Mouse (Mus musculus) gastrocnemius, adult 2 months (tissue): ENCODE measurements at regions not wholly inside any gene's neighbourhood (a gene's known extent, or its start where the extent isn't known, plus 50 kb on each side); places are given as distances from the start of the nearest gene placed in this dataset.

Source experiments
- DNase-seq: peaks from one replicate; pipeline ENCODE4 v3.0.0; 2022
- H3K27ac ChIP-seq: fragments of 200-600 bp; 2 replicates; pipeline ENCODE4 v1.8.1; 2022; ENCODE audit warnings: mild to moderate bottlenecking
- H3K4me3 ChIP-seq: fragments of 200-600 bp; 2 replicates; pipeline ENCODE4 v1.8.1; 2022; ENCODE audit warnings: mild to moderate bottlenecking, moderate library complexity
- CTCF ChIP-seq: fragments of 200-600 bp; IDR thresholded peaks from 2 replicates; pipeline ENCODE4 v1.8.1; 2022; ENCODE audit warnings: antibody characterized with exemption, mild to moderate bottlenecking, moderate library complexity
- intact Hi-C: fragments of 180-260 bp; cut with DNase I; formaldehyde crosslinking; loops from one replicate; pipeline ENCODE4 v1.15.1; 2025

- TF ChIP-seq CTCF: no peak
- intact Hi-C loops: loop anchor here (10.0 kb wide), 1 partner anchor 201 kb away; the partner anchor contains the start of gene Runx1
- no peak for DNase-seq
- Histone ChIP-seq H3K4me3 (no peak overlapping the region), H3K27ac (no peak overlapping the region; the same call in 1 of the 2 replicates)
Measured at GRCm38 (mm10) chr16:93026094-93026648, 200.2 kb upstream of the Runx1 start.

GRCm38 (mm10) chr16:93019800-93020555 is 194.0 kb upstream of the Runx1 start:
- no peak for TF ChIP-seq CTCF
- no peak for DNase-seq
- Histone ChIP-seq H3K4me3 (no peak overlapping the region), H3K27ac (no peak overlapping the region)
- intact Hi-C loops: loop anchor here (10.0 kb wide), 2 partner anchors 115 to 195 kb away; partner anchors contain the start of gene Runx1

- no peak for TF ChIP-seq CTCF
- DNase-seq: no peak
- no peak overlapping the region for H3K4me3 ChIP-seq
Measured at GRCm38 (mm10) chr16:93018766-93019165, 192.8 kb upstream of the Runx1 start.

GRCm38 (mm10) chr16:93017025-93017424 is 191.1 kb upstream of the Runx1 start:
- no peak overlapping the region for H3K27ac ChIP-seq
- TF ChIP-seq CTCF: no peak
- intact Hi-C loops: loop anchor here (10.0 kb wide), 1 partner anchor 118 kb away; no protein-coding TSS in a partner anchor
- no peak for DNase-seq
- no peak overlapping the region for H3K4me3 ChIP-seq

More at GRCm38 (mm10) chr16:93018766-93019165, 192.8 kb upstream of the Runx1 start:
- H3K27ac ChIP-seq: no peak overlapping the region
- intact Hi-C loops: loop anchor here (10.0 kb wide), 1 partner anchor 116 kb away; no protein-coding TSS in a partner anchor

- no peak for DNase-seq
- no peak for TF ChIP-seq CTCF
- no peak overlapping the region for H3K4me3 ChIP-seq
- no peak overlapping the region for H3K27ac ChIP-seq
- intact Hi-C loops: loop anchor here (10.0 kb wide), 1 partner anchor 119 kb away; no protein-coding TSS in a partner anchor
Measured at GRCm38 (mm10) chr16:93015636-93016035, 189.7 kb upstream of the Runx1 start.

GRCm38 (mm10) chr16:93014991-93015390 is 189.0 kb upstream of the Runx1 start:
- no peak for TF ChIP-seq CTCF
- H3K4me3 ChIP-seq: no peak overlapping the region
- intact Hi-C loops: loop anchor here (10.0 kb wide), 1 partner anchor 120 kb away; no protein-coding TSS in a partner anchor

GRCm38 (mm10) chr16:93013881-93014280 is 187.9 kb upstream of the Runx1 start:
- no peak for DNase-seq
- intact Hi-C loops: loop anchor here (10.0 kb wide), 1 partner anchor 121 kb away; no protein-coding TSS in a partner anchor
- Histone ChIP-seq H3K27ac (no peak overlapping the region), H3K4me3 (no peak overlapping the region)
- TF ChIP-seq CTCF: no peak

More at GRCm38 (mm10) chr16:93014991-93015390, 189.0 kb upstream of the Runx1 start:
- no peak for DNase-seq
- no peak overlapping the region for H3K27ac ChIP-seq

- TF ChIP-seq CTCF: no peak
- intact Hi-C loops: loop anchor here (10.0 kb wide), 1 partner anchor 122 kb away; no protein-coding TSS in a partner anchor
- H3K4me3 ChIP-seq: no peak overlapping the region
- DNase-seq: no peak
- H3K27ac ChIP-seq: no peak overlapping the region
Measured at GRCm38 (mm10) chr16:93013256-93013655, 187.3 kb upstream of the Runx1 start.

GRCm38 (mm10) chr16:93011474-93011873 is 185.5 kb upstream of the Runx1 start:
- TF ChIP-seq CTCF: no peak
- DNase-seq: no peak
- intact Hi-C loops: loop anchor here (10.0 kb wide), 1 partner anchor 123 kb away; no protein-coding TSS in a partner anchor
- Histone ChIP-seq H3K27ac (no peak overlapping the region), H3K4me3 (no peak overlapping the region)

- peak; percentile 83 for DNase-seq
- no peak for TF ChIP-seq CTCF
- Histone ChIP-seq H3K4me3 (peak overlapping the region; percentile 61), H3K27ac (peak overlapping the region; percentile 64)
- intact Hi-C loops: loop anchor here (1.0 kb wide), 1 partner anchor 31 kb away; no protein-coding TSS in a partner anchor
Measured at GRCm38 (mm10) chr16:93006321-93006984, 180.5 kb upstream of the Runx1 start.

- intact Hi-C loops: no loop called here
- Histone ChIP-seq H3K27ac (peak overlapping the region; percentile 64; the same call in 1 of the 2 replicates), H3K4me3 (no peak overlapping the region)
- no peak for TF ChIP-seq CTCF
- no peak for DNase-seq
Measured at GRCm38 (mm10) chr16:93005470-93005869, 179.5 kb upstream of the Runx1 start.

GRCm38 (mm10) chr16:93003830-93004229 is 177.9 kb upstream of the Runx1 start:
- intact Hi-C loops: no loop called here
- Histone ChIP-seq H3K27ac (no peak overlapping the region), H3K4me3 (no peak overlapping the region)
- TF ChIP-seq CTCF: no peak
- DNase-seq: no peak
